11 mouse cellular contexts compared by ENCODE assay signal in the genomic region with DNA sequence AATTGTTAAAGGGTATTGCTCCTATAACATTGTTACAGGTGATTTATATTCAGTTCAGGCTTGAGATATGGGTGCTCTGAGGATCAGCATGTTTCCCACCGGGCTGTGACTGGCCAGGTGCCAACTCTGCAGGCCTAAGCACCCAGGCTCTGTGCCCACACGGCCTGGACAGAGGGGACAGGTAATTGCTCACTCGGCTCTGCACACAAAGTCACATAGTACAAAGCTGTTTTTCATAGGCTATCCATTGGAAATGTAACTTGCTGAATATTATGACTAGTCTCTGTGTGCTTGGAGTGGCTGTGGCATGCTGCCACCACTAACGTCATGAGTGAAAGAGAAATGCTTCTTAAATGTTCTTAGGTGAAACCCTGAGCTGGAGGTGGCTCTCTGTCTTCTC.
DNase-seq lines count a peak whose midpoint lies in the region; ATAC-seq and TF ChIP-seq lines count a peak whose summit lies in the region.
"Had no signal": no experiment of that assay in that cellular context is flagged by ENCODE, and none has a peak within 500 bp of the region (broad histone marks: within the 10 kb centered on the region; RNA-seq: fewer than 3 reads in every experiment).

No protein-coding gene starts in this region.

- no peaks in the 10 kb centered on the region for H3K36me3 ChIP-seq in kidney, adult 2 months (ENCODE audit: control insufficient read depth, insufficient read depth, low read length)
- no peaks in the 10 kb centered on the region for H3K36me3 ChIP-seq in kidney, embryonic 16.5 days (ENCODE audit: insufficient read depth, low read length)
- H3K36me3 ChIP-seq in stomach, postnatal 0 days (ENCODE audit: control insufficient read depth, insufficient read depth, low read length) = no peaks in the 10 kb centered on the region

- H3K4me3 ChIP-seq in kidney, adult 2 months (ENCODE audit: insufficient read depth, low read depth, low read length) = no peak overlapping the region
- no peak overlapping the region for H3K4me3 ChIP-seq in kidney, embryonic 16.5 days (ENCODE audit: low read length)
- H3K4me3 ChIP-seq in stomach, postnatal 0 days (ENCODE audit: low read depth, low read length) = no peak overlapping the region

- no peak overlapping the region for H3K27ac ChIP-seq in kidney, adult 2 months (ENCODE audit: insufficient read depth, low read depth, low read length)
- no peak overlapping the region for H3K27ac ChIP-seq in kidney, embryonic 16.5 days (ENCODE audit: low read length)
- H3K27ac ChIP-seq in stomach, postnatal 0 days (replicated peaks) = no peak overlapping the region

- H3K4me2 ChIP-seq in kidney, embryonic 16.5 days (replicated peaks; ENCODE audit: low read depth, low read length) = no peak overlapping the region
- H3K4me2 ChIP-seq in stomach, postnatal 0 days (replicated peaks; ENCODE audit: low read depth) = no peak overlapping the region

- no peak for ATAC-seq in kidney, embryonic 16.5 days (ENCODE audit: low FRiP score, low TSS enrichment)
- ATAC-seq in stomach, postnatal 0 days (ENCODE audit: low FRiP score, low TSS enrichment) = peak; percentile 21; the same call in 1 of the 2 replicates

- no peak for TF ChIP-seq POLR2A in kidney, adult 2 months (IDR thresholded peaks at IDR 0.05; ENCODE audit: low read depth, low read length)

- WGBS in kidney, adult 2 months = 19% methylated on average over 4 of the region's 4 CpGs
- WGBS in kidney, embryonic 16.5 days = 49% methylated on average over 4 of the region's 4 CpGs
- 34% methylated on average over 4 of the region's 4 CpGs for WGBS in stomach, postnatal 0 days

- DNase-seq in adrenal gland, postnatal 14 days = peak; percentile 35
- DNase-seq in adrenal gland, adult 18-20 months (ENCODE audit: low spot score in 2 of 2) = no peak
- peak; percentile 56 for DNase-seq in kidney, adult 2 months
- DNase-seq in testis, postnatal 10 days (ENCODE audit: low spot score) = peak; percentile 56
- no peak for DNase-seq in testis, postnatal 14 days (ENCODE audit: low spot score)
- peak; percentile 26 for DNase-seq in stomach, postnatal 0 days (ENCODE audit: low spot score)
- no peak for DNase-seq in urinary bladder, adult 18-20 months (ENCODE audit: low spot score in 2 of 2)
- DNase-seq: embryo, embryonic 11 days; gastrocnemius, postnatal 25 days; spleen, adult 18-20 months had no signal

- no peak for TF ChIP-seq CTCF in kidney, adult 2 months (conservative IDR thresholded peaks at IDR 0.05; ENCODE audit: insufficient read depth, insufficient read length, low read depth, low read length)
- TF ChIP-seq CTCF in stomach, postnatal 0 days (IDR thresholded peaks at IDR 0.05; ENCODE audit: low read depth) = no peak

- no peak overlapping the region for H3K9ac ChIP-seq in kidney, embryonic 16.5 days (replicated peaks; ENCODE audit: low read length)
- no peak overlapping the region for H3K9ac ChIP-seq in stomach, postnatal 0 days (ENCODE audit: low read length)

- no peak for TF ChIP-seq EP300 in stomach, postnatal 0 days (optimal IDR thresholded peaks at IDR 0.05)

- no peaks in the 10 kb centered on the region for H3K9me3 ChIP-seq in kidney, embryonic 16.5 days (ENCODE audit: low read length)
- no peaks in the 10 kb centered on the region for H3K9me3 ChIP-seq in stomach, postnatal 0 days (ENCODE audit: control insufficient read depth, low read length)

- H3K4me1 ChIP-seq in kidney, adult 2 months (ENCODE audit: control insufficient read depth, insufficient read depth, low read length) = peaks cover 19% of the 10 kb centered on the region
- H3K4me1 ChIP-seq in kidney, embryonic 16.5 days (ENCODE audit: insufficient read depth, low read length) = no peaks in the 10 kb centered on the region; the same call in none of the 2 replicates
- no peaks in the 10 kb centered on the region for H3K4me1 ChIP-seq in stomach, postnatal 0 days (replicated peaks; ENCODE audit: control insufficient read depth, insufficient read depth)

- H3K27me3 ChIP-seq in kidney, adult 2 months (replicated peaks; ENCODE audit: control insufficient read depth, insufficient read depth, low read length) = no peaks in the 10 kb centered on the region
- no peaks in the 10 kb centered on the region for H3K27me3 ChIP-seq in kidney, embryonic 16.5 days (ENCODE audit: insufficient read depth, low read length)
- H3K27me3 ChIP-seq in stomach, postnatal 0 days (ENCODE audit: control insufficient read depth, insufficient read depth, low read length) = no peaks in the 10 kb centered on the region

Comparison
In these comparisons a context has a peak if more than half of its experiments do, and no peak if none do; other contexts are left out.
1. DNase-seq: peak in adrenal gland, postnatal 14 days (single experiment), kidney, adult 2 months (single experiment), testis, postnatal 10 days (single experiment) and stomach, postnatal 0 days (single experiment); none in adrenal gland, adult 18-20 months (0 of 2), testis, postnatal 14 days (single experiment) and urinary bladder, adult 18-20 months (0 of 2).